Mouse (Mus musculus): ENCODE results near the gene Vmn1r77. TPM values are rescaled to one million over a fixed set of nuclear protein-coding genes. Genes with fewer than 3 reads are reported as not detected.
"Not testable (repeated sequence)": the region's sequence is repeated elsewhere in the genome, so short reads cannot be mapped to it uniquely, and the experiment has no call there.

The Vmn1r77 gene
- polyA plus RNA-seq (2015; fragmentation: Nextera tagmentation; extraction: Ambion mirVana) = not detected in 2 replicates

- H3K9me3 ChIP-seq (replicated peaks); H3K27me3 ChIP-seq; ATAC-seq (ENCODE audit: insufficient number of reproducible peaks, low FRiP score, low TSS enrichment, low read depth); H3K36me3 ChIP-seq; H3K9ac ChIP-seq; H3K4me1 ChIP-seq; H3K27ac ChIP-seq (replicated peaks); H3K4me2 ChIP-seq (replicated peaks); H3K4me3 ChIP-seq (replicated peaks): not testable (repeated sequence)
Measured at GRCm38 (mm10) chr7:12036452-12036851, at the start of gene Vmn1r77. Gene Vmn1r77 (plus strand): TSS chr7:12036752.

DNA sequence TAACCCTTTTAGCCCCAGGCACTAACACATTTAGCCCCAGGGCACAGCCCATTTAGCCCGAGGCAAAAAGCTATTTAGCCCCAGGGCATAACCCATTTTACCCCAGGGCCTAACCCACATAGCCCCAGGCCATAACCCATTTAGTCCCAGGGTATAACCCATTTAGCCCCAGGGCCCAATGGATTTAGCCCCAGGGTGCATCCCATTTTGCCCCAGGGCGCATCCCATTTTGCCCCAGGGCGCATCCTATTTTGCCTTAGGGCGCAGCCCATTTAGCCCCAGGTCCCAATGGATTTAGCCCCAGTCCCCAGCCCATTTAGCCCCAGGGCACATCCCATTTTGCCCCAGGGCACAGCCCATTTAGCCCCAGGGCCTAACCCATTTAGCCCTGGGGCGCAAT, 25.1 kb upstream of the Vmn1r77 start:
- H3K4me1 ChIP-seq; H3K27ac ChIP-seq (replicated peaks); H3K27me3 ChIP-seq; H3K4me2 ChIP-seq (replicated peaks); H3K36me3 ChIP-seq; H3K9ac ChIP-seq; H3K4me3 ChIP-seq (replicated peaks): not testable (repeated sequence)
- 0 out of 2 replicates have a peak, but pooled peaks have one; percentile 8 for ATAC-seq (ENCODE audit: insufficient number of reproducible peaks, low FRiP score, low TSS enrichment, low read depth)
- H3K9me3 ChIP-seq (replicated peaks) = peaks cover 63% of the 10 kb centered on the region
- 95% methylated on average over 5 of the region's 5 CpGs for WGBS

DNA sequence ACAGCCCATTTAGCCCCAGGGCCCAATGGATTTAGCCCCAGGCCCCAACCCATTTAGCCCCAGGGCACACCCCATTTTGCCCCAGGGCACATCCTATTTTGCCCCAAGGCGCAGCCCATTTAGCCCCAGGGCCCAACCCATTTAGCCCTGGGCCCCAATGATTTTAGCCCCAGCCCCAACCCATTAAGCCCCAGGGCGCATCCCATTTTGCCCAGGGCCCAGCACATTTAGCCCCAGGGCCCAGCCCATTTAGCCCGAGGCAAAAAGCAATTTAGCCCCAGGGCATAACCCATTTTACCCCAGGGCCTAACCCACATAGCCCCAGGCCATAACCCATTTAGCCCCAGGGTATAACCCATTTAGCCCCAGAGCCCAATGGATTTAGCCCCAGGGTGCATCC, 24.2 kb upstream of the Vmn1r77 start:
- H3K9me3 ChIP-seq (replicated peaks) = peaks cover 64% of the 10 kb centered on the region
- 94% methylated on average over 3 of the region's 3 CpGs for WGBS
- not testable (repeated sequence) for H3K4me3 ChIP-seq (replicated peaks); H3K9ac ChIP-seq; ATAC-seq (ENCODE audit: insufficient number of reproducible peaks, low FRiP score, low TSS enrichment, low read depth); H3K4me1 ChIP-seq; H3K36me3 ChIP-seq; H3K27me3 ChIP-seq; H3K4me2 ChIP-seq (replicated peaks); H3K27ac ChIP-seq (replicated peaks)

- ATAC-seq (ENCODE audit: insufficient number of reproducible peaks, low FRiP score, low TSS enrichment, low read depth) = no peak
- WGBS = 81% methylated on average over 4 of the region's 4 CpGs
- H3K4me1 ChIP-seq = no peaks in the 10 kb centered on the region
- H3K4me3 ChIP-seq (replicated peaks) = no peak overlapping the region
- no peaks in the 10 kb centered on the region for H3K27me3 ChIP-seq
- H3K4me2 ChIP-seq (replicated peaks) = no peak overlapping the region
- H3K36me3 ChIP-seq = 0 out of 2 replicates have a peak, but pooled peaks cover 4% of the 10 kb centered on the region
- no peak overlapping the region for H3K27ac ChIP-seq (replicated peaks)
- peaks cover 69% of the 10 kb centered on the region for H3K9me3 ChIP-seq (replicated peaks)
- no peak overlapping the region for H3K9ac ChIP-seq
Measured at GRCm38 (mm10) chr7:12013106-12013505, 23.4 kb upstream of the Vmn1r77 start.

DNA sequence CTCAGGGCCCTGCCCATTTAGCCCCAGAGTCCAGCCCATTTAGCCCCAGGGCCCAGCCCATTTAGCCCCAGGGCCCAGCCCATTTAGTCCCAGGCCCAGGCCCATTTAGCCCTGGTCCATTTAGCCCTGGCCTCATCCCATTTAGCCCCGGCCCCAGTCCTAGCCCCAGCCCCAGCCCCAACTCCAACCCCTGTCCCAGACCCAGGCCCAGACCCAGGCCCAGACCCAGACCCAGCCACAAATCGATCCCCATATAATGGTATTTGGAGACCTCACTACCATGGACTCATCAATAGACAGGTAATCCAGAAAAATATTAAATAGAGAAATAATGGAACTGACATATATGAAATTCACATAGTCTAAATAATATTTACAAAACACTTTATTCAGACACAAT, 18.7 kb upstream of the Vmn1r77 start:
- WGBS = 86% methylated on average over 2 of the region's 2 CpGs
- H3K9ac ChIP-seq; H3K4me3 ChIP-seq (replicated peaks); H3K4me1 ChIP-seq; H3K27me3 ChIP-seq; H3K36me3 ChIP-seq; H3K27ac ChIP-seq (replicated peaks); H3K4me2 ChIP-seq (replicated peaks): not testable (repeated sequence)
- H3K9me3 ChIP-seq (replicated peaks) = peaks cover 51% of the 10 kb centered on the region
- peak; percentile 74 for ATAC-seq (ENCODE audit: insufficient number of reproducible peaks, low FRiP score, low TSS enrichment, low read depth)

DNA sequence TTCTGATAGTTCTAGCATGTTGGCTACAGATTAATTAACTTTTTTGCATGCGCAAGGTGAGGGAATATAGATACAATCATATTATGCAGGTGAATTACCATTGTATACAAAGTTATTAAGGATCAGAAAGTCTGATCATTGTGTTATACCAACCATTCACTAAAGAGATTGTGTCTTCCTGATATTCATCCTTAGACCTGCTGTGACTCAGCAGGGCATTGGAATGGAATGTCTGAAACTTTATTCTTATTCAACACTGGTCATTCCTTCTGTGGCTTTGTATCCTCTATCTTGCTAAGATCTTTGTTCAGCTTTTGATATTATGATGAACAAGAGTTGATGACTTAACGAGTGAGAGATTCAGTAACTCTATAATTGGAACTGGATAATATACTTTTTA, 4.1 kb downstream of the Vmn1r77 start:
- no peak for ATAC-seq (ENCODE audit: insufficient number of reproducible peaks, low FRiP score, low TSS enrichment, low read depth)
- 75% methylated on average over 2 of the region's 2 CpGs for WGBS
- Histone ChIP-seq H3K4me3 (replicated peaks) (no peak overlapping the region), H3K4me1 (no peaks in the 10 kb centered on the region), H3K9ac (no peak overlapping the region), H3K27ac (replicated peaks) (no peak overlapping the region), H3K36me3 (no peaks in the 10 kb centered on the region), H3K27me3 (no peaks in the 10 kb centered on the region), H3K9me3 (replicated peaks) (no peaks in the 10 kb centered on the region), H3K4me2 (replicated peaks) (no peak overlapping the region)

Other genes with a start within 250 kb of the Vmn1r77 start
- gene Vmn1r74, start 202.8 kb upstream of the Vmn1r77 start, polyA plus RNA-seq (2015; fragmentation: Nextera tagmentation; extraction: Ambion mirVana) = not detected in 2 replicates
- gene Vmn1r75, start 162.1 kb upstream of the Vmn1r77 start, polyA plus RNA-seq (2015; fragmentation: Nextera tagmentation; extraction: Ambion mirVana) = not detected in 2 replicates
- not detected in 2 replicates for gene Vmn1r76, start 98.5 kb upstream of the Vmn1r77 start, polyA plus RNA-seq (2015; fragmentation: Nextera tagmentation; extraction: Ambion mirVana)
- gene Vmn1r78, start 113.5 kb downstream of the Vmn1r77 start, polyA plus RNA-seq (2015; fragmentation: Nextera tagmentation; extraction: Ambion mirVana) = 0.05 TPM in 1 of 2 replicates, not detected in the other
- not detected in 2 replicates for gene Vmn1r79, start 134.5 kb downstream of the Vmn1r77 start, polyA plus RNA-seq (2015; fragmentation: Nextera tagmentation; extraction: Ambion mirVana)
- gene Vmn1r80, start 152.5 kb downstream of the Vmn1r77 start, polyA plus RNA-seq (2015; fragmentation: Nextera tagmentation; extraction: Ambion mirVana) = not detected in 2 replicates
- gene Vmn1r81, start 231.5 kb downstream of the Vmn1r77 start, polyA plus RNA-seq (2015; fragmentation: Nextera tagmentation; extraction: Ambion mirVana) = 0.01 TPM in 1 of 2 replicates, not detected in the other

Data from embryonic facial prominence, embryonic 15.5 days (tissue).